Mouse (Mus musculus): ENCODE results near the gene Mt2.

- TF ChIP-seq CTCF (IDR thresholded peaks at IDR 0.05; ENCODE audit: borderline replicate concordance, insufficient read depth, low read length): no peak
- TF ChIP-seq POLR2A (IDR thresholded peaks at IDR 0.05; ENCODE audit: low read depth, low read length): 0 out of 2 replicates have a peak, but pooled peaks have one; percentile 7
Measured at GRCm38 (mm10) chr8:94173848-94174403, 1.5 kb downstream of the Mt2 start.

Measured in embryonic fibroblast, embryonic 13.5 days (primary cell).